8 mouse cellular contexts compared by ENCODE assay signal in genomic region chrX:134540414-134541135, GRCm38 (mm10). TPM values are rescaled to one million over a fixed set of nuclear protein-coding genes. Genes with fewer than 3 reads are reported as not detected.
DNase-seq lines count a peak whose midpoint lies in the region; ATAC-seq and TF ChIP-seq lines count a peak whose summit lies in the region.

No protein-coding gene starts in this region.

- no peak for TF ChIP-seq CTCF in lung, adult 2 months (IDR thresholded peaks at IDR 0.05; ENCODE audit: insufficient read depth, low read length)

- H3K4me1 ChIP-seq in lung, adult 2 months (ENCODE audit: control insufficient read depth, insufficient read depth, low read length), result peaks cover 2% of the 10 kb centered on the region; the same call in 1 of the 2 replicates
- H3K4me1 ChIP-seq in heart, embryonic 16.5 days (ENCODE audit: control insufficient read depth, insufficient read depth, low read length), result no peaks in the 10 kb centered on the region; the same call in 1 of the 2 replicates

- no peak for TF ChIP-seq POLR2A in lung, adult 2 months (IDR thresholded peaks at IDR 0.05; ENCODE audit: borderline replicate concordance, extremely low read depth, low read depth, low read length)

- no peak for DNase-seq in lung, adult 2 months
- DNase-seq in lung, postnatal 25 days (ENCODE audit: low spot score), result no peak
- DNase-seq in brain, adult 2 months (ENCODE audit: low read depth, low spot score), result peak; percentile 12
- peak; percentile 2 to 12 for DNase-seq in kidney, postnatal 4 days
- DNase-seq in naive thymus-derived CD4-positive, alpha-beta T cell, adult 2 months (ENCODE audit: low read depth), result peak; percentile 39
- no peak for DNase-seq in gastrocnemius, postnatal 4 days (ENCODE audit: low spot score in 2 of 2)
- DNase-seq in gastrocnemius, postnatal 10 days, result no peak

- no peaks in the 10 kb centered on the region for H3K27me3 ChIP-seq in heart, embryonic 16.5 days (ENCODE audit: control insufficient read depth, insufficient read depth, low read length)

- H3K9ac ChIP-seq in heart, embryonic 16.5 days (ENCODE audit: low read length), result peak overlapping the region; percentile 77

- H3K4me2 ChIP-seq in heart, embryonic 16.5 days (ENCODE audit: low read depth, low read length), result peak overlapping the region; percentile 52

- peak overlapping the region; percentile 48 for H3K4me3 ChIP-seq in lung, adult 2 months (replicated peaks; ENCODE audit: extremely low read depth, low read depth, low read length)
- H3K4me3 ChIP-seq in heart, embryonic 16.5 days (ENCODE audit: low read length), result peak overlapping the region; percentile 66

- no peak for ATAC-seq in heart, embryonic 16.5 days (replicated peaks; ENCODE audit: extremely low read depth, insufficient read depth, low FRiP score)

- no peaks in the 10 kb centered on the region for H3K9me3 ChIP-seq in heart, embryonic 16.5 days (replicated peaks; ENCODE audit: control insufficient read depth, low read length)

- peak overlapping the region; percentile 76 for H3K27ac ChIP-seq in heart, embryonic 16.5 days (ENCODE audit: low read length)

- 35% methylated on average over 12 of the region's 12 CpGs for WGBS in lung, adult 2 months
- 21% methylated on average over 12 of the region's 12 CpGs for WGBS in heart, embryonic 16.5 days

- no peaks in the 10 kb centered on the region for H3K36me3 ChIP-seq in heart, embryonic 16.5 days (ENCODE audit: control insufficient read depth, insufficient read depth)

RNA-seq across cellular contexts. Expression of gene Timm8a1, which starts 1.1 kb away (rescaled TPM):
- polyA plus RNA-seq in lung, adult 2 months (2012; rRNA removed), result 0.33 and 0.98 TPM in 2 replicates
- polyA plus RNA-seq in heart, embryonic 16.5 days (2015; fragmentation: Nextera tagmentation; extraction: Ambion mirVana), result 80.5 and 81.6 TPM in 2 replicates
- 10 to 100 TPM; 17.1 to 18.1 TPM for total RNA-seq in gastrocnemius, postnatal 4 days (2021)
- 10 to 100 TPM; 16.1 to 19.7 TPM for total RNA-seq in gastrocnemius, postnatal 10 days (2021)

RNA-seq across cellular contexts. Expression of gene Btk, which starts 42.8 kb away (rescaled TPM):
- 1.6 and 3.3 TPM in 2 replicates for polyA plus RNA-seq in lung, adult 2 months (2012; rRNA removed)
- polyA plus RNA-seq in heart, embryonic 16.5 days (2015; fragmentation: Nextera tagmentation; extraction: Ambion mirVana), result 0.89 and 1.6 TPM in 2 replicates
- total RNA-seq in gastrocnemius, postnatal 4 days (2021), result 1 to 10 TPM; 1.6 to 2.0 TPM
- total RNA-seq in gastrocnemius, postnatal 10 days (2021), result 1 to 10 TPM in 1 of 2 experiments, under 1 TPM in 1; 0.78 to 1.3 TPM

RNA-seq across cellular contexts. Expression of gene Rpl36a, which starts 44.9 kb away (rescaled TPM):
- 73.7 and 105 TPM in 2 replicates for polyA plus RNA-seq in lung, adult 2 months (2012; rRNA removed)
- polyA plus RNA-seq in heart, embryonic 16.5 days (2015; fragmentation: Nextera tagmentation; extraction: Ambion mirVana), result 172 and 221 TPM in 2 replicates
- 100 to 1,000 TPM; 345 to 347 TPM for total RNA-seq in gastrocnemius, postnatal 4 days (2021)
- 100 to 1,000 TPM; 251 to 261 TPM for total RNA-seq in gastrocnemius, postnatal 10 days (2021)

Comparison
In these comparisons a context has a peak if more than half of its experiments do, and no peak if none do; other contexts are left out.
1. DNase-seq: peak in brain, adult 2 months (single experiment), kidney, postnatal 4 days (2 of 2) and naive thymus-derived CD4-positive, alpha-beta T cell, adult 2 months (single experiment); none in lung, adult 2 months (single experiment), lung, postnatal 25 days (single experiment), gastrocnemius, postnatal 4 days (0 of 2) and gastrocnemius, postnatal 10 days (single experiment).